Mouse (Mus musculus) forebrain, embryonic 10.5 days (tissue): ENCODE results near the gene Ctla4. TPM values are rescaled to one million over a fixed set of nuclear protein-coding genes. Genes with fewer than 3 reads are reported as not detected.

ENCODE experiments used
- DNase-seq: peaks from one replicate; pipeline ENCODE4 v3.0.0-alpha.2; 2017; ENCODE audit warnings: low spot score; ENCODE audit errors: extremely low spot score
- H3K27ac ChIP-seq: fragments of 300-500 bp; sonication (generic); 2 replicates; pipeline ENCODE4 v1.5.1; 2016; ENCODE audit warnings: mild to moderate bottlenecking
- H3K27me3 ChIP-seq: fragments of 300-500 bp; sonication (generic); 2 replicates; pipeline ENCODE4 v1.6.1; 2016; ENCODE audit warnings: mild to moderate bottlenecking; ENCODE audit not compliant: poor library complexity, severe bottlenecking
- H3K36me3 ChIP-seq: fragments of 300-500 bp; sonication (generic); replicated peaks from 2 replicates; pipeline ENCODE4 v1.6.1; 2016; ENCODE audit warnings: mild to moderate bottlenecking, moderate library complexity
- H3K4me1 ChIP-seq: fragments of 300-500 bp; sonication (generic); 2 replicates; pipeline ENCODE4 v1.6.1; 2016
- H3K4me3 ChIP-seq: fragments of 300-500 bp; sonication (generic); 2 replicates; pipeline ENCODE4 v1.5.1; 2016; ENCODE audit warnings: mild to moderate bottlenecking, moderate library complexity
- H3K9me3 ChIP-seq: fragments of 300-500 bp; sonication (generic); 2 replicates; pipeline ENCODE4 v1.6.1; 2016; ENCODE audit warnings: mild to moderate bottlenecking, moderate library complexity
- WGBS: fragments of 180-500 bp; shearing (Covaris S2); methylation state at CpG from one replicate; pipeline ENCODE4 v1.1.7; 2016; 5-methylcytosine and 5-hydroxymethylcytosine counted together
- polyA plus RNA-seq: library from polyadenylated mRNA; unstranded; fragments of >200 nt; fragmentation: Nextera tagmentation; extraction: Ambion mirVana; gene quantifications from 2 replicates; pipeline ENCODE4 v1.2.1, GENCODE M21; 2016

Gene Ctla4
- polyA plus RNA-seq, 1 experiment from 2014 or later: not detected

- no peak overlapping the region for H3K4me3 ChIP-seq
- H3K9me3 ChIP-seq: no peaks in the 10 kb centered on the region
- no peak overlapping the region for H3K27ac ChIP-seq
- H3K27me3 ChIP-seq: peaks cover 17% of the 10 kb centered on the region
- H3K4me1 ChIP-seq: peaks cover 21% of the 10 kb centered on the region
- 86% methylated on average over 12 of the region's 12 CpGs for WGBS
- H3K36me3 ChIP-seq: no peaks in the 10 kb centered on the region
- no peak for DNase-seq
Measured at GRCm38 (mm10) chr1:60857351-60858220, 29.2 kb upstream of the Ctla4 start.

DNA sequence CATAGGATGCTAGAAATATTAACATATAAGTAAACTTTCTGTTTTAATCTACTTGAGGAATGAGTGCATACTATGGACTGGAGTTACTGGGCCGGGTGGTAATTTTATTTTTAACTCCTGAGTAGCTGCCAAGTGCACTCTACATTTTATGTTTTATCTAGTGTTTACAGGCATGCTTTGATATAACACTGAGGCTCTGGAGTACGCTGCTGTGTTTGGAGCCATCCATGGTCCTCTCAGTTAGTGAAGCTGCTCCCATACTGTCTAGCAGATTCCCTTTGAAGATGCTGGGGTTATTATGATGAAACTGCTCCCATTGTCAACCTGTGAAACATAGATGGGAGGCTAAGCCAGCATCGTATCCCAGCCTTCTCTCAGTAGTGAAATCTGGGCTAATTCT is 27.6 kb upstream of the Ctla4 start:
- 82% methylated on average over 3 of the region's 3 CpGs for WGBS
- Histone ChIP-seq H3K27ac (no peak overlapping the region), H3K27me3 (peaks cover 1% of the 10 kb centered on the region), H3K4me1 (peaks cover 15% of the 10 kb centered on the region), H3K4me3 (no peak overlapping the region), H3K36me3 (no peaks in the 10 kb centered on the region), H3K9me3 (no peaks in the 10 kb centered on the region)
- no peak for DNase-seq

DNA sequence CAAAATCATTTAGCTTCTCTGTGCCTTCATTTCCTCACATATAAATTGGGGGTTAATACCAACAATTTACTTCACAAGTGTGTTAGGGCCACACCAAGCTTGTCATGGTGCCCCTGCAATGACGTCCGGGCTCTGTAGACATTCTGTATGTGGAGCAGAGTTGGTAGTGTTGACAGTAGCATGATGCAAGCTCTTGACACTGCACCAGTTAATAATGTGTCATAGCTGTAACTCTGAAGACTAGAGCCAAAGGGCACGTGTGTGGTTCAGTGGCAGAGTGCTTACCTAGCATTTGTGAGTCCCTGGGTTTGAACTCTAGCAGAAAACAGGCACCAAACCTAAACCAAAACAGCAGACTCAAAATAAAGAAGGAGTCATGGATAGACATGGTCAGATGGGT is 27.0 kb upstream of the Ctla4 start:
- no peaks in the 10 kb centered on the region; the same call in 1 of the 2 replicates for H3K27me3 ChIP-seq
- WGBS: 92% methylated on average over 3 of the region's 3 CpGs

GRCm38 (mm10) chr1:60860357-60860946 is 26.3 kb upstream of the Ctla4 start:
- WGBS: 31% methylated on average over 3 of the region's 3 CpGs
- no peak overlapping the region for H3K27ac ChIP-seq
- H3K4me3 ChIP-seq: no peak overlapping the region
- peak; percentile 42 for DNase-seq
- H3K9me3 ChIP-seq: no peaks in the 10 kb centered on the region
- H3K4me1 ChIP-seq: peaks cover 15% of the 10 kb centered on the region
- H3K36me3 ChIP-seq: no peaks in the 10 kb centered on the region
- no peaks in the 10 kb centered on the region; the same call in 1 of the 2 replicates for H3K27me3 ChIP-seq

More for the DNA sequence above, 27.0 kb upstream of the Ctla4 start:
- DNase-seq: no peak
- H3K36me3 ChIP-seq: no peaks in the 10 kb centered on the region
- peaks cover 15% of the 10 kb centered on the region for H3K4me1 ChIP-seq
- H3K4me3 ChIP-seq: no peak overlapping the region
- H3K9me3 ChIP-seq: no peaks in the 10 kb centered on the region
- H3K27ac ChIP-seq: no peak overlapping the region

DNA sequence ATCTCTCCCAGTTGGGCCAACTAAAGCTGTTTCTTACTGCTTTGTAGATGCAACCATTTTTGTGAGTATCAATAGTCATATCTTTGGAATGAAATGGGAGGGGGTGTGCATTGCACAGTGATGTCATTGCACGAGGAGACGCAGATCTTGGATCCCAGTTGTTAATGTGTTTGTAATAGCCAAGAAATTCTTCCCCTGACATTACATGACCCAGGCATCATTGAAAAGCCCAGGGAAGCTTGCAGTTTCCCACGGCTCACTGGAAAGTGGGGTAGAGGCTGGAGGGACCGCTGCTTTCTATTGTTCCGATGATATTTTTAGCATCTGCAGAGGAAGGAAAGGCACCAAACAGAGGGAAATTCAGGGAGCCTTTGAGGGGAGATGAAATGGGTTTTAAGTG is 25.8 kb upstream of the Ctla4 start:
- Histone ChIP-seq H3K4me1 (peaks cover 15% of the 10 kb centered on the region), H3K9me3 (no peaks in the 10 kb centered on the region), H3K27ac (no peak overlapping the region), H3K4me3 (no peak overlapping the region), H3K27me3 (no peaks in the 10 kb centered on the region; the same call in 1 of the 2 replicates), H3K36me3 (no peaks in the 10 kb centered on the region)
- DNase-seq: no peak
- WGBS: 77% methylated on average over 5 of the region's 5 CpGs

GRCm38 (mm10) chr1:60861431-60861830 is 25.4 kb upstream of the Ctla4 start:
- H3K27ac ChIP-seq: no peak overlapping the region
- WGBS: 80% methylated on average over 5 of the region's 5 CpGs
- no peak overlapping the region for H3K4me3 ChIP-seq
- H3K9me3 ChIP-seq: no peaks in the 10 kb centered on the region
- H3K4me1 ChIP-seq: peaks cover 15% of the 10 kb centered on the region
- H3K36me3 ChIP-seq: no peaks in the 10 kb centered on the region
- no peak for DNase-seq
- H3K27me3 ChIP-seq: no peaks in the 10 kb centered on the region

GRCm38 (mm10) chr1:60862510-60862909 is 24.3 kb upstream of the Ctla4 start:
- no peak overlapping the region for H3K4me3 ChIP-seq
- H3K27me3 ChIP-seq: no peaks in the 10 kb centered on the region
- H3K4me1 ChIP-seq: peaks cover 15% of the 10 kb centered on the region
- H3K36me3 ChIP-seq: no peaks in the 10 kb centered on the region
- DNase-seq: no peak
- WGBS: 76% methylated on average over 3 of the region's 3 CpGs
- 0 out of 2 replicates have a peak overlapping the region, but pooled peaks have one; percentile 35 for H3K27ac ChIP-seq
- H3K9me3 ChIP-seq: no peaks in the 10 kb centered on the region

GRCm38 (mm10) chr1:60862951-60863461 is 23.8 kb upstream of the Ctla4 start:
- Histone ChIP-seq H3K4me1 (peaks cover 15% of the 10 kb centered on the region), H3K9me3 (no peaks in the 10 kb centered on the region), H3K27ac (0 out of 2 replicates have a peak overlapping the region, but pooled peaks have one; percentile 35), H3K4me3 (no peak overlapping the region), H3K27me3 (no peaks in the 10 kb centered on the region), H3K36me3 (no peaks in the 10 kb centered on the region)
- WGBS: 59% methylated on average over 13 of the region's 13 CpGs
- no peak for DNase-seq

DNA sequence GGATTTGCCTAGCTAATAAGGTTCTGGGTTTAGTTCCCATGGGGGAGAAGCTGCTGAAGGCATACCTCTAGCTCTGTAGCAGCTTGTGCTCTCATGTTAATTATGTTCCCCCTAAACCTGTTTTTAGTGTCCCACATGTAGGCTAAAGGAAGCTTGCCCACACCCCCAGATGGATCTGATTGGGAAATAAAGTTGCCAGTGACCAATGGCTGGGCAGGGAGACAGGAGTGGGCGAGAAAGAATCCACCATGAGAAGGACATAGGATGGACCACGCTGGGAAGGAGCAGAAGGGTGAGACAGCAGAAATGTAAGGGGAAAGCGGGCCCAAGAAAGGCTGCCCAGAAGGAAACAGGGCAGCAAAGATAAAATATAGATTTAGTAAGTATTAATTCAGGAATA is 23.1 kb upstream of the Ctla4 start:
- no peaks in the 10 kb centered on the region for H3K9me3 ChIP-seq
- WGBS: 75% methylated on average over 3 of the region's 3 CpGs
- H3K27ac ChIP-seq: no peak overlapping the region

DNA sequence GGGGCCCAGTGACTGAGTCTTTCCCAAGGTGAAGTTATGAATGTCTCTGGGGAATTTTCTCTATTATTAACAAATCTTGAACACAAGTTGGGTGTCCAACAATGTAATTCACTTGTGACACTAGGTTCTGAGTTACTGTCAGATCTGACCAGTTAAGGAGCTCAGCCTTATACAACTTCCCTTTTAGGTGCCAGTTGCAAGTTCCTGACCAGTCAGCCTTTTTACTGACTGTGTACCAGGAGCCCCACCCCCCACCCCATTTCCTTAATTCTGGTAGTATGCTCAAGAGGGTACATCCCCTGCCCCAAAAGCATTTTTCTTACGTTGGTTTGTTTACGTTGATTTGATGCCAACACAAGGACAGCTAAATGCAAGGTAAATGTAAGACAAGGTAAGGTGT is 21.6 kb upstream of the Ctla4 start:
- no peak for DNase-seq
- peaks cover 7% of the 10 kb centered on the region for H3K9me3 ChIP-seq
- H3K36me3 ChIP-seq: no peaks in the 10 kb centered on the region
- no peak overlapping the region for H3K27ac ChIP-seq
- no peaks in the 10 kb centered on the region for H3K27me3 ChIP-seq
- H3K4me3 ChIP-seq: no peak overlapping the region
- WGBS: 84% methylated on average over 2 of the region's 2 CpGs
- H3K4me1 ChIP-seq: peaks cover 19% of the 10 kb centered on the region

More for the DNA sequence above, 23.1 kb upstream of the Ctla4 start:
- no peak for DNase-seq
- Histone ChIP-seq H3K27me3 (no peaks in the 10 kb centered on the region), H3K4me3 (no peak overlapping the region), H3K4me1 (peaks cover 19% of the 10 kb centered on the region), H3K36me3 (no peaks in the 10 kb centered on the region)

DNA sequence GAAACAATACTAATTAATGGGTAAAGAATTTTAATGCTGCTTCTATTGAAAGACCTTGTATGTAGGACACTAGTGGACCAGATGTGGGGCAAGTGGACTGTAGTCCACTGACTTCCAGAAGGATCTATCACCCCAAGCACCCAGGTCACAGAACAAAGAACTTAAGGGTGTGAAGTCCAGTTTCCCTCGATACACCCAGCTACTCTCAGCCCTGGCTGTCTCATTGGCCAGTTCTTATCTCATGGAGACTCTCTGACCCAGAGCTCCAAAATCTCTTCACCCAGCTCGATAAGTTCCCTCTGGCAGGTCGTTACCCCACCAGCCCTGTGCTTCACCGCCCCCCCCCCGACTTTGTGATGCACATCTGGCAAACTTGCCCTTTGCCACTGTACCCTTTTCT is 20.8 kb upstream of the Ctla4 start:
- H3K9me3 ChIP-seq: peaks cover 7% of the 10 kb centered on the region
- H3K27ac ChIP-seq: no peak overlapping the region
- no peaks in the 10 kb centered on the region for H3K36me3 ChIP-seq
- no peak for DNase-seq
- H3K4me3 ChIP-seq: no peak overlapping the region
- H3K4me1 ChIP-seq: peaks cover 17% of the 10 kb centered on the region
- WGBS: 81% methylated on average over 5 of the region's 5 CpGs
- no peaks in the 10 kb centered on the region for H3K27me3 ChIP-seq

- DNase-seq: peak; percentile 32
Measured at GRCm38 (mm10) chr1:60868333-60869277, 18.2 kb upstream of the Ctla4 start.

More at GRCm38 (mm10) chr1:60868333-60869277, 18.2 kb upstream of the Ctla4 start:
- Histone ChIP-seq H3K27me3 (no peaks in the 10 kb centered on the region), H3K4me3 (no peak overlapping the region), H3K9me3 (peaks cover 7% of the 10 kb centered on the region), H3K27ac (peak overlapping the region; percentile 40; the same call in 1 of the 2 replicates), H3K4me1 (peaks cover 8% of the 10 kb centered on the region), H3K36me3 (no peaks in the 10 kb centered on the region)
- WGBS: 71% methylated on average over 17 of the region's 17 CpGs
